Mouse (Mus musculus) layer of hippocampus, postnatal 36 days (tissue): ENCODE data around the gene Socs3. TPM values are rescaled to one million over a fixed set of nuclear protein-coding genes. Genes with fewer than 3 reads are reported as not detected.

Source experiments
- DNase-seq, 2 experiments: peaks; one replicate each; pipeline ENCODE4 v3.0.0; 2022
- total RNA-seq, 2 experiments: library from RNA; stranded (reverse); gene quantifications; 2 replicates each; pipeline ENCODE4 v1.2.3; 2021

Socs3 gene
- total RNA-seq, 2 experiments from 2014 or later: 1.3 to 1.4 TPM

DNA sequence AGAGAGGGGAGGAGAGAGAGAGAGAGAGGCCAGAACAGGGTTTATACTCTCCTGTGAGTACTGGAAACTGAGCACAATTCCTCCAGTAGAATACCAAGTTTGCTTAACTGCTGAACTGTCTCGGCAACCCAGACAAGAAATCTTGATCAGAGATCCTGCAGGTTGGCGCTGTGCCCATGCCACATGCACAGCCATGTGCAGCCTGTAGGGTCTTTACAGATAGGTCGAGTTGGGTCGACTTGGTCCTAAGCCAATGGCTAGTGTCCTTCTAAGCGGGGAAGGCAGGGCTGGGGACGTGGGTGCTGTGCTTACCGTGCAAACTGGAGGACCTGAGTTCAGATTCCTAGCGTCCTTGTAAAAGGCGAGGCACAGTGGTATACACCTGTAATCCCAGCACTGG is 15.0 kb downstream of the Socs3 start:
- DNase-seq: no peak

DNA sequence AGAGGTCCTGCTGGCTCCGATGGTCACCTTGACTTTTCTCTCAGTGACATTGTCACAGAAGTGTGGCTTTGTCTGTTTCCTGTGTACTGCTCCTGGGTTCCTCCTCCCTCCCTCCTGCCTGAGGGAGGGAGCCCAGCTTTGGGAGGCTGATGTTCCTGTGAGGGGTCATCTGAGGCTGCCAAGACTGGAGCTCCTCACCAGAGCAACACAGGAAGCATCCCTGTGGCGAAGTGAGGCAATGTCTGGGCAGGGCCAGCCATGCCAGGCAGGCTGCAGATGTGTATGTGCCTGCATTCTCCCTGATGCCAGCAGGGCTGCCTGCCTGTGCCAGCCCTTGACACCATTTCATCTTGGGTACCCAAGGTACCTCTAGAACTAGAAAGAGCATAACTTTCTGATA is 15.8 kb downstream of the Socs3 start:
- DNase-seq: no peak

GRCm38 (mm10) chr11:117952174-117952933 is 17.5 kb downstream of the Socs3 start:
- DNase-seq: no peak

DNA sequence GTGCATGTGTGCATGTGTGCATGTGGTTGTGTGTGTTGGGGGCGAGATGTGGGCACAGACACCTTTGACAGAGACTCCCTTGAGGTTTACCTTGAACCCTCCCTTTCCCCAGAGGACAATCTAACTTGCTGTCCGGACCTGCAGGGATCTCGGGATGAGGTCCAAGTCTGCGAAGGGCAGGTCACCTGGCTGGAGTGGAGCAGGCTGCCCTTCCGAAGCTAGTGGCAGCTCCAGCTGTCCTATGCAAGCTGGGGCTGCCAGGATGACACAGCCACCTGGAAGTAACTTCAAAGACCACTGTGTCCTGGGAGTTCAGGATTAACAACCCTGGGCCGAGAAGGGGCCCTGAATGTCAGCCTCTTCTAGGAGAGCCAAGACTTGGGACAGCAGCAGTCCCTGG is 18.5 kb downstream of the Socs3 start:
- DNase-seq: no peak

- DNase-seq: no peak
Observed at GRCm38 (mm10) chr11:117949392-117950091, 20.3 kb downstream of the Socs3 start.

DNA sequence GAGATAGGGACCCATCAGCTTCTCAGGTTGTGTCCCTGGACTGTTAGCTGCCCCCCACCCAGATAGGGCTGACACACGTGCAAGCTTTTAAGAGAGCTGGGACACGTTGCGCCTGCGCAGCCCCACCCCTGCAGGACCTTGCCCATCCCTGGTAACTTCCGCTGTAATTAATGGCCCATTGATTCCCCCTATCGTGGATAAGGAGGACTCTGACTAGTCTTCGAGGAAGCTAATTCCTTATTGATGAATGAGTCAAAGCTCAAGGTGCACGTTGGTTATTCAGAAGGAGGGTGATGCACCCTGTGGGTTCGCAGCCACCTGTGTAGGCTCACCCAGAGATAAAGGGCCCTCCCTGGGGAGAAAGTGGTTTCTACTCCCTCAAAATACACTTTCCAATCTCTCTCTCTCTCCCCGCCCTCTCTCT is 22.8 kb downstream of the Socs3 start:
- DNase-seq: no peak

DNA sequence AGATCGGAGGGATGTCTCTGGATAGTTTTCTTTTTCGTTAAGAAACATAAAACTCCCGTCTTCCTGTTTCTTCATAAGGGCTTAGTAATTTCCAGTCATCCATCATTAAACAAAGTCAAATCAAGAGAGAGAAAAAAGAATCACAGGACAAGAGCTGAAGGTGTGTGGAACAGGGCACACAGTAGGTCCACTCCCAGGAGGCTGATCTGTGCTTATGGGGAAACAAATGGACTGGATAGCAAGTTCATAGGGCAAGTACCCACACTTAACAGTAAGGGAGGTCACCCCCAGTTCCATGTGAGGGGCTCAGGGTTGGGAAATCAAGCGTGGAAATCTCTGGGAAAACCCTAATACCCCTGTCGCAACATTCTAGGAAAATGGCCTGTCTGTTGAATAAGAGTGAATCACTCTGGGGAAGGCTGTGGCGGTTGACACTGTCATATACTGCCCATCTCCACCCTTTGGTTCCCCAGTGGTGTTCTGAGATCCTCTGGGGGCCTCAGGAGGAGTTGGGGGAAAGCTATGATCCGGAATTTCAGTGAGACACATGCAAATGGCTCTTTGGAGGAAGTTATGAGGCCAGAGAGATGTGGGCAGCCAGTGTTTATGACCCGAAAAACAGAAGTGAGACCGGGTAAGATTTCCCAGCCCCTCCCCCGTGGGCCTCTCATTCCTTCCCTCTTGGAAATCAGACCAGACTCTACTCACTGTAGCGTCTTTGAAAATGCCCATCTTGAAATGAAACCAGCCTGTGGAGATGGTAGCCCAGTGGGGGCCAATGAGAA is 23.5 kb downstream of the Socs3 start:
- no peak for DNase-seq

DNA sequence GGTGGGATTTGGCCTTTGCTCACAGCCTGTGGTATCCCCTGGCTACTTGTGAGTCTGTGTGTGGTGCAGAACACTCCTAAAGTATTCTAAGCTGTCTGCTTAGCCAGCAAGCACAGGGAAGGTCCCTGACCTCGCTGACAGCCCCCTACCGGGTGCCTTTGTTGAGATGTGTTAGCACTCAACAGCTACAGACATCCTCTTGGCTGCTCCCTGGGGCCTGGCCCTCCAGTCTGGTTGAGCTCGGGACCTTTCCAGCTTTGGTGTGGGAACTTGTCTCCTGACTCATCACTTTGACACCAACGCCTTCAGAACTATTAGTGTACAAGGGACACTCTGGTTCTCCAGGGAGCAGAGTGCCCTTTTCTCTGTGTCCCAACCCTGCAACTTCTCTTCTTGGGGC is 28.0 kb downstream of the Socs3 start:
- no peak for DNase-seq

DNA sequence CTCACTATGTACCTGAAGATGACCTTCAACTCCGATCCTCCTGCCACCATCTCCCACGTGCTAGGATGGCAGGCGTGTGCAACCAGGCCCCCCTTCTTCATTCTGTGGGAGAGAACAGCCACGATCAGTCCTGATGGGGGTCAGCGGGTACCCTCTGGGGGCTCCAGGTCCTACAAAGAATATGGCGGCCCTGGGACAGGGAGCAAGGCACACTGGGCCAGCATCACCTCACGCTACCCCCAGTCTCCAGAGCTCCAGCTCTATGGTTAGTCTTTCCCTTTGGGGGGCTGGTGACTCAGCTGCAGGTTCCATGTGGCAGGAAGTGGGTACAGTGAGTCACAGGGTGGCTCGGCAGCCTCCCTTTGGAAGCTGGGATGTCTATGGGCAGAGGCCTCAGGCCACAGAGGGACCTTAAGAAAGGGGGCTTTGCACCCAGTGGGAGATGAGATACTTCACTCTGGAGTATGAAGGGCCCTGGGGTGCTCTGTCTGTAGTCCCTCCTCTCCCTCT is 28.5 kb downstream of the Socs3 start:
- DNase-seq: no peak

GRCm38 (mm10) chr11:117940881-117941280 is 29.0 kb downstream of the Socs3 start:
- no peak for DNase-seq

GRCm38 (mm10) chr11:117939741-117940285 is 30.0 kb downstream of the Socs3 start:
- DNase-seq: peak; percentile 55 to 69

- no peak for DNase-seq
Observed at GRCm38 (mm10) chr11:117939004-117939730, 30.7 kb downstream of the Socs3 start.

DNA sequence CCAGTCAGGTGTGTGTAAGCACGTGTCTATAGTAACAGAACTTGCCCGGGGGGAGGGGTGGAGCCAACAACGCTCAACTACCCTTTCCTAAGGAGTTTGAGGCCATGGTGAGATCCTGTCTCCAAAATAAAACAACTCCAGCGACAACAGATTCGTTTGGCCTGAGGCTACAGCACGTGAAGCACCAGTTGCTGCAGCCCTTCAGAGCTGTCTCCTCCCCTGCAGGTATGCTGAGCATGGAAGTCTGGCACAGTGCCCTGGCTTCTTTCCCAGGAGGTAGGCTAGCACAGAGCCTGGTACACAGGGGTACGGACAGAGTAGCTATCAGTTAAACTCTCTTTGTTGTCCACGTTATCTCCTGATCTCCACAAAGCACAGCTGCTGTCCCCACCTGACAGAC is 33.6 kb downstream of the Socs3 start:
- DNase-seq: no peak

DNA sequence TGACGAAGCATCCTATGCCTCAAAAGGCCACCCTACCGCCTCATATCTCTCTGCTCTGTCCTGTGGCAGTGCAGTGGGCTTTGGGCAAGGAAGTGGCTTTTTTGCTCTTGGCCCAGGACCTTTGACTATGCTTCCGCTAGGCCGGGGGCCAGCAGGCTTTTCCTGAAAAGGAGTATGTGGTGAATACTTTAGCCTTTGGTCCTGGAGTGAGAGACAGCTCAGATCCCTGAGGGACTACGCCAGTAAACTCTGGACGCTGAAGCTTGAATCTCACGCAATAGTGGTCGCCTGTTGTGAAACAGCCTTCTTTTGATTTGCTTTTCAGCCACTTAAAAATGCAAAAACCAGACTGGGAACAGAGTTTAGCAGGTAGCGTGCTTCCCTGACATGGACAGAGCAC is 34.2 kb downstream of the Socs3 start:
- no peak for DNase-seq

- no peak for DNase-seq
Observed at GRCm38 (mm10) chr11:117934576-117935368, 35.1 kb downstream of the Socs3 start.

GRCm38 (mm10) chr11:117934168-117934567 is 35.7 kb downstream of the Socs3 start:
- no peak for DNase-seq

GRCm38 (mm10) chr11:117932195-117932594 is 37.7 kb downstream of the Socs3 start:
- peak; percentile 27 to 35 for DNase-seq

GRCm38 (mm10) chr11:117931576-117931975 is 38.3 kb downstream of the Socs3 start:
- DNase-seq: no peak

GRCm38 (mm10) chr11:117930781-117931338 is 39.0 kb downstream of the Socs3 start:
- peak; percentile 29 to 45 for DNase-seq

GRCm38 (mm10) chr11:117925541-117925940 is 44.3 kb downstream of the Socs3 start:
- no peak for DNase-seq

DNA sequence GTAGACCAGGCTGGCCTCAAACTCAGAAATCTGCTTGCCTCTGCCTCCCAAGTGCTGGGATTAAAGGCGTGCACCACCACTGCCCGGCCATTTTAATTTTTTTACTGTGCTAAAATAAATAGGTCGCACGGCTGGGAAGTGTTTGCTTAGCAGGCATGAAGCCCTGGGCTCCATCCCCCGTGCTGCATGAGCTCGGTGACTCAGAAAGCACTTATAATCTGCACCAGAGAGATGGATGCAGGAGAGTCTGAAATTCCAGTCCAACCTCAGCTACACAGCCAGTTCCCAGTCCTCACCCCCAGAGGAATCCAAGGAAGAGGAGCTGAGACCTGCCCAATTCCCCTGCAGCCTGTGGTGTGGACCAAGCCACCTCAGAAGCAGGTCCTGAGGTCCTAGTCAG is 45.4 kb downstream of the Socs3 start:
- no peak for DNase-seq
